Mouse (Mus musculus) brain, adult 10 weeks (tissue): Measurements from ENCODE around the gene Pi16. TPM values are rescaled to one million over a fixed set of nuclear protein-coding genes. Genes with fewer than 3 reads are reported as not detected.

Source experiments
- polyA plus RNA-seq: library from polyadenylated mRNA; stranded (reverse); fragments of 350-450 nt; fragmentation: Illumina TruSeq; extraction: RNeasy Lipid Tissue Mini Kit (QIAGEN cat#74804); gene quantifications from one replicate; pipeline ENCODE4 v1.2.3, GENCODE M21; 2015; ENCODE audit warnings: low read depth, low replicate concordance

Gene Pi16
- polyA plus RNA-seq, result 0.76 TPM

GRCm38 (mm10) chr17:29317380-29317779, at the start of gene Pi16:
Pi16 (plus strand) TSS chr17:29317680.

GRCm38 (mm10) chr17:29268682-29269348, 48.7 kb upstream of the Pi16 start, which contains the start of gene BC004004:
BC004004 (plus strand) TSS chr17:29268788.

GRCm38 (mm10) chr17:29347645-29348256, 30.3 kb downstream of the Pi16 start, which contains the start of gene Mtch1:
Mtch1 (minus strand) TSS chr17:29347934.

GRCm38 (mm10) chr17:29360761-29361221, 43.3 kb downstream of the Pi16 start, which contains the start of gene Fgd2:
Fgd2 (plus strand) TSS chr17:29360914.

Other genes starting within 250 kb of the Pi16 start
- gene Cdkn1a, start 226.7 kb upstream of the Pi16 start, polyA plus RNA-seq, result 26.4 TPM
- gene Rab44, start 203.5 kb upstream of the Pi16 start, polyA plus RNA-seq, result not detected
- 90.6 TPM for gene Cpne5, start 79.5 kb upstream of the Pi16 start, polyA plus RNA-seq
- gene Ppil1, start 53.5 kb upstream of the Pi16 start, polyA plus RNA-seq, result 36.2 TPM
- 125 TPM for gene BC004004, start 48.9 kb upstream of the Pi16 start, polyA plus RNA-seq
- 584 TPM for gene Mtch1, start 30.3 kb downstream of the Pi16 start, polyA plus RNA-seq
- gene Fgd2, start 43.2 kb downstream of the Pi16 start, polyA plus RNA-seq, result 8.8 TPM
- 3.9 TPM for gene Pim1, start 173.1 kb downstream of the Pi16 start, polyA plus RNA-seq
- not detected for gene Gm17657, start 232.0 kb downstream of the Pi16 start, polyA plus RNA-seq
- gene Tbc1d22b, start 232.1 kb downstream of the Pi16 start, polyA plus RNA-seq, result 31.8 TPM
- not detected for gene Tmem217, start 234.7 kb downstream of the Pi16 start, polyA plus RNA-seq